Mouse (Mus musculus) liver, embryonic 16.5 days (tissue): Measurements from ENCODE around the gene Krtap3-2. TPM values are rescaled to one million over a fixed set of nuclear protein-coding genes. Genes with fewer than 3 reads are reported as not detected.
"Not testable (repeated sequence)": the region's sequence is repeated elsewhere in the genome, so short reads cannot be mapped to it uniquely, and the experiment has no call there.

Experiments
- ATAC-seq: fragments of 200-750 bp; cut with Nextera tagmentation; 2 replicates; pipeline ENCODE4 v1.8.0; 2017; ENCODE audit warnings: low read depth, mild to moderate bottlenecking, moderate number of reproducible peaks, moderate library complexity
- H3K27ac ChIP-seq: fragments of 300-500 bp; sonication (generic); 2 replicates; pipeline ENCODE4 v1.5.1; 2014; ENCODE audit warnings: mild to moderate bottlenecking, low read length
- H3K27me3 ChIP-seq: fragments of 300-500 bp; sonication (generic); 2 replicates; pipeline ENCODE4 v1.6.1; 2014; ENCODE audit warnings: low read depth, low read length, mixed read lengths; ENCODE audit not compliant: control insufficient read depth, insufficient read depth
- H3K36me3 ChIP-seq: fragments of 300-500 bp; sonication (generic); 2 replicates; pipeline ENCODE4 v1.6.1; 2014; ENCODE audit warnings: mild to moderate bottlenecking; ENCODE audit not compliant: control insufficient read depth, insufficient read depth
- H3K4me1 ChIP-seq: fragments of 300-500 bp; sonication (generic); 2 replicates; pipeline ENCODE4 v1.6.1; 2014; ENCODE audit warnings: low read depth, low read length, mixed read lengths; ENCODE audit not compliant: control insufficient read depth
- H3K4me2 ChIP-seq: fragments of 300-500 bp; sonication (generic); 2 replicates; pipeline ENCODE4 v1.6.1; 2014; ENCODE audit warnings: low read depth, low read length, mixed read lengths
- H3K4me3 ChIP-seq: fragments of 300-500 bp; sonication (generic); 2 replicates; pipeline ENCODE4 v1.5.1; 2014; ENCODE audit warnings: low read depth, mild to moderate bottlenecking, low read length
- H3K9ac ChIP-seq: fragments of 300-500 bp; sonication (generic); 2 replicates; pipeline ENCODE4 v1.6.1; 2014; ENCODE audit warnings: low read depth, low read length
- H3K9me3 ChIP-seq: fragments of 300-500 bp; sonication (generic); replicated peaks from 2 replicates; pipeline ENCODE4 v1.6.1; 2016; ENCODE audit warnings: low read length; ENCODE audit not compliant: control insufficient read depth
- WGBS: fragments of 180-500 bp; shearing (Covaris S2); extraction: QIAGEN DNeasy Blood & Tissue Kit; methylation state at CpG from one replicate; pipeline ENCODE4 v1.1.7; 2014; ENCODE audit not compliant: insufficient replicate concordance; 5-methylcytosine and 5-hydroxymethylcytosine counted together
- polyA plus RNA-seq: library from polyadenylated mRNA; unstranded; fragments of >200 nt; fragmentation: Nextera tagmentation; extraction: Ambion mirVana; gene quantifications from 2 replicates; pipeline ENCODE4 v1.2.1, GENCODE M21; 2015

The Krtap3-2 gene
- not detected in 2 replicates for polyA plus RNA-seq

DNA sequence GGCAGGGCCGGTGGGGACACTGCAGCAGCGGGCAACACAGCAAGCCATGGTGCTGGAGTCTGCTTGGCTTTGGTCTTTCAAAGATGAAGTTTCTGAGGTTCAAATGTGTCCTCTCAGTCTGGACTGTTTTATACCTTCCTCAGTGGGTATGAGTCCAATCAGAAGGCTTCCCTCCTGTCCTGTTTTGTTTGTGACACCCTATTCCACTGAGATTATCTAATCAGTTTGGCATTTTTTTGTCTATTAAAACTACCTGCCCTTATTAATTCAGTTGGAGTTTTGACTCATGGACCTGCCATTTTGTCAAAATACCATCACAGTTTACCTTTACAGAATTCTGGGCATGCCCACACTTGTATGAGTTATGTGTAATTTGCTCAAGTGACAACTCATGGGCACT lies at the start of gene Krtap3-2:
TSS of gene Krtap3-2 (minus strand) at position 101 of the 400 bp plus-strand sequence.
- no peak within 1 kb of the TSS for H3K4me2 ChIP-seq
- no peaks in the 10 kb centered on the region for H3K9me3 ChIP-seq
- no peaks in the 10 kb centered on the region for H3K4me1 ChIP-seq
- no peak within 1 kb of the TSS for H3K27ac ChIP-seq
- H3K9ac ChIP-seq = no peak within 1 kb of the TSS
- no peak for ATAC-seq
- H3K4me3 ChIP-seq = no peak within 1 kb of the TSS
- no peaks in the 10 kb centered on the region for H3K27me3 ChIP-seq
- WGBS = 63% methylated on average over 2 of the region's 2 CpGs
- no peaks in the 10 kb centered on the region for H3K36me3 ChIP-seq

GRCm38 (mm10) chr11:99603208-99603607 lies 46.6 kb upstream of the Krtap3-2 start, which contains the start of gene Gm11938:
TSS of gene Gm11938 (minus strand) at chr11:99603308.
- 36% methylated on average over 1 of the region's 1 CpGs for WGBS

GRCm38 (mm10) chr11:99597742-99598141 lies 41.1 kb upstream of the Krtap3-2 start, which contains the start of gene Krtap9-3:
TSS of gene Krtap9-3 (minus strand) at chr11:99598105.
- not testable (repeated sequence) for H3K4me3 ChIP-seq, H3K9ac ChIP-seq, H3K9me3 ChIP-seq, H3K4me1 ChIP-seq, H3K27me3 ChIP-seq, H3K36me3 ChIP-seq, H3K4me2 ChIP-seq, ATAC-seq, H3K27ac ChIP-seq
- 76% methylated on average over 4 of the region's 6 CpGs for WGBS

More at GRCm38 (mm10) chr11:99603208-99603607, 46.6 kb upstream of the Krtap3-2 start, which contains the start of gene Gm11938:
- ATAC-seq, H3K9ac ChIP-seq, H3K27me3 ChIP-seq, H3K27ac ChIP-seq, H3K4me3 ChIP-seq, H3K4me1 ChIP-seq, H3K4me2 ChIP-seq, H3K9me3 ChIP-seq, H3K36me3 ChIP-seq: not testable (repeated sequence)

DNA sequence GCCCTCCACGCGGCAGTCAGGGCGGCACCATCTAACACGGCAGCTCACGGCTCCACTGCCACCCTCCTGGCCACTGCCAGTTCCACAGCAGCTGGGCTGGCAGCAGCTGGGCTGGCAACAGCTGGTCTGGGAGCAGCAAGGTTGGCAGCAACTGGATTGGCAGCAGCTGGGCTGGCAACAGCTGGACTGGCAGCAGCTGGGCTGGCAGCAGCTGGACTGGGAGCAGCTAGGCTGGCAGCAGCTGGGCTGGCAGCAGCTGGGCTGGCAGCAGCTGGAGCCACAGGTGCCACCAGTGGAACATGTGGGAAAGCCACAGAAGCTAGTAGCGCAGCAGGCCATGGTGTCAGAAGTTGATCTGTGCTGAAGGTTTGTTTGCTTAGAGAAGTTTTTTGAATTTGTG lies 34.3 kb upstream of the Krtap3-2 start, which contains the start of gene Krtap1-3:
TSS of gene Krtap1-3 (minus strand) at position 359 of the 400 bp plus-strand sequence.
- H3K27me3 ChIP-seq = no peaks in the 10 kb centered on the region
- H3K4me2 ChIP-seq = no peak within 1 kb of the TSS
- H3K27ac ChIP-seq = no peak within 1 kb of the TSS
- no peak for ATAC-seq
- 72% methylated on average over 6 of the region's 6 CpGs for WGBS
- H3K4me3 ChIP-seq = no peak within 1 kb of the TSS
- no peaks in the 10 kb centered on the region for H3K9me3 ChIP-seq
- no peaks in the 10 kb centered on the region for H3K4me1 ChIP-seq
- no peak within 1 kb of the TSS for H3K9ac ChIP-seq
- H3K36me3 ChIP-seq = no peaks in the 10 kb centered on the region

DNA sequence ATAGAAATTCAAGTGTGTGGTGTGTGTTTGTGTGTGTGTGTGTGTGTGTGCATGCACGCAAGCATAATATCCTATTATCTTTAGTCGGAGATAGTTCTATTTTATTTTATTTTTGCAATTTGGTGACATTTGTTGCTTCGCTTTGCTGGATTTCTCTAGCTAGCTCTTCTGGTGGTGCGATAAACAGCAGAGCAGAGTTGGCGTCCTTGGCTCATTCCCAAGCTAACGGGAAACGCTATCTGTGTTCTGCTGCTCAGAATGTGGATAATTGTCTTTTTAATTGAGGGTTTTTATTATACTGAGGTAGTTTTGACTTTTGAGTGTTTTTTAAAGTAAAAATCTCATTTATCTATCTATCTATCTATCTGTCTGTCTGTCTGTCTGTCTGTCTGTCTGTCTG lies 28.4 kb upstream of the Krtap3-2 start:
- Histone ChIP-seq H3K4me3 (no peak overlapping the region), H3K36me3 (no peaks in the 10 kb centered on the region), H3K27me3 (no peaks in the 10 kb centered on the region), H3K9me3 (no peaks in the 10 kb centered on the region), H3K4me1 (no peaks in the 10 kb centered on the region), H3K27ac (no peak overlapping the region), H3K9ac (no peak overlapping the region), H3K4me2 (no peak overlapping the region)
- no peak for ATAC-seq
- 69% methylated on average over 7 of the region's 7 CpGs for WGBS

DNA sequence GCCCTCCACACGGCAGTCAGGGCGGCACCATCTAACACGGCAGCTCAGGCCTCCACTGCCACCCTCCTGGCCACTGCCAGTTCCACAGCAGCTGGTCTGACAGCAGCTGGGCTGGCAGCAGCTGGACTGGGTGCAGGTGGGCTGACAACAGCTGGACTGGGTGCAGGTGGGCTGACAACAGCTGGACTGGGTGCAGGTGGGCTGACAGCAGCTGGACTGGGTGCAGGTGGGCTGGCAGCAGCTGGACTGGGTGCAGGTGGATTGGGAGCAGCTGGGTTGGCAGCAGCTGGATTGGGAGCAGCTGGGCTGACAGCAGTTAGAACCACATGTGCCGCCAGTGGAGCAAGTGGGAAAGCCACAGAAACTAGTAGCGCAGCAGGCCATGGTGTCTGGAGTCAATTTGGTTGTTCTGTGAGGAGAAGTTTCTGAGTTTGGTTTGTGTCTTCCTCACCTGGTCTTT lies 26.6 kb upstream of the Krtap3-2 start, which contains the start of gene Krtap1-4:
TSS of gene Krtap1-4 (minus strand) at position 410 of the 460 bp plus-strand sequence.
- no peak for ATAC-seq
- Histone ChIP-seq H3K4me1 (no peaks in the 10 kb centered on the region), H3K27me3 (no peaks in the 10 kb centered on the region), H3K27ac (no peak within 1 kb of the TSS), H3K4me3 (no peak within 1 kb of the TSS), H3K4me2 (no peak within 1 kb of the TSS), H3K9me3 (no peaks in the 10 kb centered on the region), H3K36me3 (no peaks in the 10 kb centered on the region), H3K9ac (no peak within 1 kb of the TSS)
- 67% methylated on average over 5 of the region's 5 CpGs for WGBS

- whole genome bisulfite sequencing = 60% methylated on average over 6 of the region's 6 CpGs
- Histone ChIP-seq H3K4me3 (no peak overlapping the region), H3K36me3 (no peaks in the 10 kb centered on the region), H3K4me2 (no peak overlapping the region), H3K9me3 (no peaks in the 10 kb centered on the region), H3K4me1 (no peaks in the 10 kb centered on the region), H3K27me3 (no peaks in the 10 kb centered on the region), H3K9ac (no peak overlapping the region), H3K27ac (no peak overlapping the region)
- ATAC-seq = no peak
These were observed 24.9 kb upstream of the Krtap3-2 start for GRCm38 (mm10) chr11:99581564-99581963.

GRCm38 (mm10) chr11:99581051-99581450 lies 24.4 kb upstream of the Krtap3-2 start:
- 72% methylated on average over 5 of the region's 5 CpGs for WGBS
- H3K27ac ChIP-seq = no peak overlapping the region
- no peaks in the 10 kb centered on the region for H3K27me3 ChIP-seq
- H3K9ac ChIP-seq = no peak overlapping the region
- ATAC-seq = no peak
- no peak overlapping the region for H3K4me3 ChIP-seq
- no peaks in the 10 kb centered on the region for H3K4me1 ChIP-seq
- H3K4me2 ChIP-seq = no peak overlapping the region
- H3K36me3 ChIP-seq = no peaks in the 10 kb centered on the region
- H3K9me3 ChIP-seq = no peaks in the 10 kb centered on the region

DNA sequence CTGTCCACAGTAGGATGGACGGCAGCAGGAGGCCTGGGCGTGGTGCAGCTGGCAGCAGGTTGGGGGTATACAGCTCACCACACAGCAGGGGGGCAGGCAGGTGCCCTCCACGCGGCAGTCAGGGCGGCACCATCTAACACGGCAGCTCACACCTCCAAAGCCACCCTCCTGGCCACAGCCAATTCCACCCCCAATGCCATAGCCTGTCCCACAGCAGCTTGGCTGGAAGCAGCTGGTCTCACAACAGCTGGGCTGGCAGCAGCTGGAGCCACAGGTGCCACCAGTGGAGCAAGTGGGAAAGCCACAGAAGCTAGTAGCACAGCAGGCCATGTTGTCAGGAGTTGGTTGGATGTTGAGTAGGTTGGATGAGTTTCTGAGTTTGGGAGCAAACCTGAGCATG lies 24.0 kb upstream of the Krtap3-2 start, which contains the start of gene Krtap1-5:
TSS of gene Krtap1-5 (minus strand) at position 381 of the 400 bp plus-strand sequence.
- no peaks in the 10 kb centered on the region for H3K9me3 ChIP-seq
- ATAC-seq = no peak
- no peaks in the 10 kb centered on the region for H3K36me3 ChIP-seq
- H3K4me2 ChIP-seq = no peak within 1 kb of the TSS
- H3K4me3 ChIP-seq = no peak within 1 kb of the TSS
- no peak within 1 kb of the TSS for H3K9ac ChIP-seq
- no peaks in the 10 kb centered on the region for H3K27me3 ChIP-seq
- H3K4me1 ChIP-seq = no peaks in the 10 kb centered on the region
- no peak within 1 kb of the TSS for H3K27ac ChIP-seq
- WGBS = 77% methylated on average over 6 of the region's 6 CpGs
